Mouse (Mus musculus) forebrain, embryonic 14.5 days (tissue): ENCODE measurements around the gene Tbxa2r. TPM values are rescaled to one million over a fixed set of nuclear protein-coding genes. Genes with fewer than 3 reads are reported as not detected.

Source experiments
- polyA plus RNA-seq: library from polyadenylated mRNA; unstranded; fragments of >200 nt; fragmentation: Nextera tagmentation; extraction: Ambion mirVana; gene quantifications from 2 replicates; pipeline ENCODE4 v1.2.1, GENCODE M21; 2014

The Tbxa2r gene
- polyA plus RNA-seq, 1 experiment from 2014 or later: 2.9 TPM

Other genes with a start within 250 kb of the Tbxa2r start
- gene Creb3l3, start 229.9 kb upstream of the Tbxa2r start, polyA plus RNA-seq: 0.14 and 0.25 TPM in 2 replicates
- gene Map2k2, start 222.8 kb upstream of the Tbxa2r start, polyA plus RNA-seq: 180 and 203 TPM in 2 replicates
- 6.2 and 8.2 TPM in 2 replicates for gene Zbtb7a, start 193.5 kb upstream of the Tbxa2r start, polyA plus RNA-seq
- gene Pias4, start 160.8 kb upstream of the Tbxa2r start, polyA plus RNA-seq: 44.0 and 45.5 TPM in 2 replicates
- gene Eef2, start 152.1 kb upstream of the Tbxa2r start, polyA plus RNA-seq: 474 and 520 TPM in 2 replicates
- 49.0 and 50.0 TPM in 2 replicates for gene Dapk3, start 145.7 kb upstream of the Tbxa2r start, polyA plus RNA-seq
- gene 4930442H23Rik, start 144.9 kb upstream of the Tbxa2r start, polyA plus RNA-seq: not detected in 2 replicates
- not detected in 2 replicates for gene Nmrk2, start 126.7 kb upstream of the Tbxa2r start, polyA plus RNA-seq
- 56.6 and 78.4 TPM in 2 replicates for gene Atcay, start 97.9 kb upstream of the Tbxa2r start, polyA plus RNA-seq
- 7.5 and 13.4 TPM in 2 replicates for gene Zfr2, start 95.6 kb upstream of the Tbxa2r start, polyA plus RNA-seq
- 12.3 and 17.4 TPM in 2 replicates for gene Matk, start 75.8 kb upstream of the Tbxa2r start, polyA plus RNA-seq
- gene Mrpl54, start 61.8 kb upstream of the Tbxa2r start, polyA plus RNA-seq: 107 and 136 TPM in 2 replicates
- gene Apba3, start 61.8 kb upstream of the Tbxa2r start, polyA plus RNA-seq: 30.5 and 36.8 TPM in 2 replicates
- gene Tjp3, start 37.1 kb upstream of the Tbxa2r start, polyA plus RNA-seq: 4.8 and 7.0 TPM in 2 replicates
- 76.4 and 114 TPM in 2 replicates for gene Pip5k1c, start 35.8 kb upstream of the Tbxa2r start, polyA plus RNA-seq
- 16.8 and 22.2 TPM in 2 replicates for gene Cactin, start 7.6 kb upstream of the Tbxa2r start, polyA plus RNA-seq
- gene Gipc3, start 14.5 kb downstream of the Tbxa2r start, polyA plus RNA-seq: not detected in 2 replicates
- 42.5 and 44.4 TPM in 2 replicates for gene Hmg20b, start 21.7 kb downstream of the Tbxa2r start, polyA plus RNA-seq
- 4.1 and 4.9 TPM in 2 replicates for gene Mfsd12, start 28.8 kb downstream of the Tbxa2r start, polyA plus RNA-seq
- 0.33 TPM in 1 of 2 replicates, not detected in the other for gene 4930404N11Rik, start 37.1 kb downstream of the Tbxa2r start, polyA plus RNA-seq
- 101 and 109 TPM in 2 replicates for gene Fzr1, start 49.8 kb downstream of the Tbxa2r start, polyA plus RNA-seq
- gene Dohh, start 55.7 kb downstream of the Tbxa2r start, polyA plus RNA-seq: 78.7 and 78.8 TPM in 2 replicates
- 3.6 and 4.8 TPM in 2 replicates for gene Gm48551, start 55.7 kb downstream of the Tbxa2r start, polyA plus RNA-seq
- 0.65 and 0.69 TPM in 2 replicates for gene Gm48552, start 60.3 kb downstream of the Tbxa2r start, polyA plus RNA-seq
- gene Smim24, start 64.3 kb downstream of the Tbxa2r start, polyA plus RNA-seq: 1.5 and 2.0 TPM in 2 replicates
- 16.6 and 17.9 TPM in 2 replicates for gene Nfic, start 126.9 kb downstream of the Tbxa2r start, polyA plus RNA-seq
- gene Celf5, start 154.0 kb downstream of the Tbxa2r start, polyA plus RNA-seq: 57.9 and 69.6 TPM in 2 replicates
- gene Ncln, start 167.7 kb downstream of the Tbxa2r start, polyA plus RNA-seq: 36.8 and 52.0 TPM in 2 replicates
- 0.26 and 0.53 TPM in 2 replicates for gene S1pr4, start 171.4 kb downstream of the Tbxa2r start, polyA plus RNA-seq
- 0.90 and 1.2 TPM in 2 replicates for gene Gna15, start 195.5 kb downstream of the Tbxa2r start, polyA plus RNA-seq
- gene Gna11, start 216.5 kb downstream of the Tbxa2r start, polyA plus RNA-seq: 97.6 and 98.9 TPM in 2 replicates
- 415 and 532 TPM in 2 replicates for gene Aes, start 230.8 kb downstream of the Tbxa2r start, polyA plus RNA-seq
- 12.0 and 17.2 TPM in 2 replicates for gene Tle2, start 245.8 kb downstream of the Tbxa2r start, polyA plus RNA-seq